Mouse (Mus musculus): ENCODE data around the gene Clnk. TPM values are rescaled to one million over a fixed set of nuclear protein-coding genes. Genes with fewer than 3 reads are reported as not detected.
A peak's percentile ranks its signal among the peaks of the same experiment; 100 is the strongest.

Gene Clnk
- total RNA-seq, 2 experiments from 2014 or later: 0.61 to 0.64 TPM

DNA sequence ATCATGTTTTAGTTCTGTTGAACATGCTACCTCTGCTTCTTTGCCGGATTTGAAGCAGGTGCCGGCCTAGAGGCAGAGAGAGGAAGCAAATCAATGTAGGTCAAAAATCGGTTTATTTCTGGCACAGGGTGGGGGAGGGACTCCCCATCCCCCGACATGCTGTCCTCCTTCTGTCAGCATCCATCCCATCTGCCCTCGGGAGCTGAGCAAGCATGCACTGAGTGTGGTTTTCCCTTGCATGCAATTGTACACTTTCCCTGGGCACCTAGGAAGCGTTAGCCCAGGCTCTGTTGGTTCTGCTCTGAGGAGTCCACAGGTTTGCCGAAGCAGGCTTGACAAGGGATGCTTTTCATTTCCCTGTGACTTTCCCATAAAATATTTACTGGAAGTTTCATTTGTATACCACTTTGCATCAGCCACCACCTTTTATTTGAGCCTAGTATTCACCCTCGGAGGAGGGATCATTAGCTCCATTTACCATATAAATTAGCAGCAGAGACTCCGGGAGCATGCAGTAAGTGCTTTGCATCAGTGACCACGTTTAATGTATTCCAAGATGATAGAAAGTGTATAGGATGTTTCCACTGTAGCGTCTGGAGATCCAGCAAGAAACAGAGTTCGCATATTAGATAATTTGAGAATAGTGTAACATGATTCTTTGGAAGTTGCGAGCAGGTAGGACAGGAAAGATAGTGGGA lies 14.2 kb downstream of the Clnk start:
- no peak for DNase-seq (ENCODE audit: extremely low spot score in 1 of 2, low spot score in 2 of 2)
- intact Hi-C loops (cut with DNase I): no loop called here

- intact Hi-C loops (cut with DNase I): no loop called here
- DNase-seq (ENCODE audit: extremely low spot score in 1 of 2, low spot score in 2 of 2): no peak
These were observed 18.4 kb downstream of the Clnk start for GRCm38 (mm10) chr5:38858015-38858721.

DNA sequence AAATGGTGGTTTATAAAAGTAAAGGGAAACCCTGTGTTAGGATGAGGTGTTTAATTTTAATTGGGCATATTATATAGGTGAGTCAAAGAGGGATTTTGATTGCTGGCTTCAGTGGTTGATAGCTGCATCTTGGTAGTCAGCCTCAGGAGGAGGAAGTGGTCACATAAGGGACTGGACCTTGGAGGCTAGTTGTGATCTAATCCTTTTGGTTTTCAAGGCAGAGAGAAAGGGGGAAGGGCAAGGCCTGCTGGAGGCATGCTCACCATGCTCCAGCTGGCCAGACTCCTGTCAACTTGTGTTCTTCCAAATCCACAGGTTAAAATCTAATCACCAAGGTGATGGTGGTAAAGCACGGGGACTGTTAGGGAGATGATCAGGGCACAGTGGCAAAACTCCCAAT lies 19.0 kb downstream of the Clnk start:
- intact Hi-C loops (cut with DNase I): no loop called here
- no peak for DNase-seq (ENCODE audit: extremely low spot score in 1 of 2, low spot score in 2 of 2)

GRCm38 (mm10) chr5:38850171-38850570 lies 26.4 kb downstream of the Clnk start:
- intact Hi-C loops (cut with DNase I): no loop called here
- no peak for DNase-seq (ENCODE audit: extremely low spot score in 1 of 2, low spot score in 2 of 2)

GRCm38 (mm10) chr5:38845529-38845928 lies 31.1 kb downstream of the Clnk start:
- no peak for DNase-seq (ENCODE audit: extremely low spot score in 1 of 2, low spot score in 2 of 2)
- intact Hi-C loops (cut with DNase I): no loop called here

DNA sequence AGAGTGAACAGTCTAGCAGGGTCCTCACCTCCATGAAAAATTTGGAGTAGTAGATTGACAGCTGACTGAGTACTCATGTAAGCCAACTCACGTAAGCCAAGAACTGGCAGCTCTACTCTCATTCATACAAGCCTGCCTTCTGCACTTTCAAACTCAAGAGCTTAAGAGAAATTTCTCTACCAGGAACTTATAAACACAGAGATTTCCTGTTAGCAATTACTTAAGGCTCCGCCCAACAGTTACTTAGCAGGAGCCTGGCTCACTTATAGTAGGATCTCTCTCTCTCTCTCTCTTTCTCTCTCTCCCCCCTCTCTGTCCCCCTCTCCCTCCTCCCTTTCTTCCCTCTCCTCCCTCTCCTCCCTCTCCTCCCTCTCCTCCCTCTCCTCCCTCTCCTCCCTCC lies 32.3 kb downstream of the Clnk start:
- no peak for DNase-seq (ENCODE audit: extremely low spot score in 1 of 2, low spot score in 2 of 2)
- intact Hi-C loops (cut with DNase I): no loop called here

DNA sequence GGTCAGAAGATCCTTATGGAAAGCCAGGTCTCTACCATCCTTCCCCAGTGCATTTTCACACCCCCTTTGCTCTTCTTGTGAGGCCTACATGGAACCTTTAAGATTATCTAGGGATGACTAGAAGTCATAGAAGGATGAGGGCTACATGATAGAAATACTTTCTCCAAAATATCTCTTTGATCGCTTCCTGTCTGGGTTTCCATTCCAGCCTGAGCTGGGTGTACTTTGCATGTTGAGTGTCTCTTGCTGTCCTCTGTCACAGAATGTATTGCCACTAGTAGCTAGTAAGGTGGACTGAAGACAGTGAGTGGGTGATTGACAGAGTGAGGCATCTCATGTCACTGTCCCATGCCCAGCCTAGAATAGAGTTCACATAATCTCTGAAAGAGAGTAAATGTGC lies 36.6 kb downstream of the Clnk start:
- no peak for DNase-seq (ENCODE audit: extremely low spot score in 1 of 2, low spot score in 2 of 2)
- intact Hi-C loops (cut with DNase I): no loop called here

GRCm38 (mm10) chr5:38827310-38827709 lies 49.3 kb downstream of the Clnk start:
- intact Hi-C loops (cut with DNase I): no loop called here
- no peak for DNase-seq (ENCODE audit: extremely low spot score in 1 of 2, low spot score in 2 of 2)

DNA sequence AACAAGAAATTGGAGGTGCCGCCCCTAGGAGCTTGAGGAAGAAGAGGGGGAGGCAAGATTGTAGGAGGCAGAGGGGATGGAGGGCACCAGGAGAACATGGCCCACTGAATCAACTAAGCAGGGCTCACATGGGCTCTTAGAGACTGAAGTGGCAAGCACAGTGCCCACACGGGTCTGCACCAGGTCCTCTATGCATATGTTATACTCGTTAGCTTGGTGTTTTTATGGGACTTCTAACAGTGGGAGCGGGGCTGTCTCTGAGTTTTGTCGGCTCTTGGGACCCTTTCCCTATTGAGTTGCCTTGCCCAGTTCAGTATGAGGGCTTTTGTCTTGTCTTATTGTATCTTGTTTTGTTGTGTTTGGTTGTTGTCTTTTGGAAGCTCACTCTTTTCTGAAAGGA lies 50.0 kb downstream of the Clnk start:
- intact Hi-C loops (cut with DNase I): no loop called here
- no peak for DNase-seq (ENCODE audit: extremely low spot score in 1 of 2, low spot score in 2 of 2)

DNA sequence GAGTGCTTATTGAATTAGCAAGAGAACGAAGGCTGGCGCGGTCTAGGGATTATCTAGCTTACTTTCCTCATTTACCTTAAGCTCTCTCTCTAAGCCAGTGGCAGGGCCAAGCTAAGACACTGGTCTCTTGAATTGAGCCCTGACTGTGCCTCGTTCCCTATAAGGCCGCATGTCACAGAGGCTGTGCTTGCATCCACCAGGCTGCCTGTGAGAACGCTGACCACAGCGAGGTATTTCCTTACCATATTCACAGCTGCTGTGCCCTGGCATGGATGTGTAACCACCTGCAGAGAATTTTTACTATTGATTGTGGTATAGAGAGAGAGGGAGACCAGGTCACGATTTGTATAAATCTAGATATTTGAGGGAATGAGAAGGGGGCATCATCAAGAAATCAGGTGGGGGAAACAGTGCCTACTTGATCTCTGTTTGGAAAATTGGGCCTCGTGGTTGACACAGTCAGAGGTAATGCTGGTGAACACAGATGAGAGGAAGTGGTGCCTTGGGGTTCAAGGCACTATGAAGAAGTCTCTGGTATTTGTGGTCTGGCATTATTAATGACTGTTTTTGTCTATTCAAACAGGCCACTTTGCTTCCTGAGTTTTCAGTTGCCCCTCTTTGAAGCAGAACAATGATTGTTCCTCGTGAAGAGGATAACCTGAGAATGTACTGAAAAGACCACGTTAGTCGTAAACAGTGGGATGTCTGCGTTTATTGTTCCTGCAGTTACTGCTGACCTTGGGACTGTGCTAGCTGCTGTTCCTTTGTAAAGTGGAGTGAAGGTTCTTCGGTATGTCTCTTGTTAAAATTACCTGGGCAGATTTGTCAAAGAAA lies 52.3 kb downstream of the Clnk start:
- intact Hi-C loops (cut with DNase I): no loop called here
- DNase-seq (ENCODE audit: extremely low spot score in 1 of 2, low spot score in 2 of 2): no peak

GRCm38 (mm10) chr5:38813391-38814109 lies 63.1 kb downstream of the Clnk start:
- intact Hi-C loops (cut with DNase I): no loop called here
- DNase-seq (ENCODE audit: extremely low spot score in 1 of 2, low spot score in 2 of 2): no peak

DNA sequence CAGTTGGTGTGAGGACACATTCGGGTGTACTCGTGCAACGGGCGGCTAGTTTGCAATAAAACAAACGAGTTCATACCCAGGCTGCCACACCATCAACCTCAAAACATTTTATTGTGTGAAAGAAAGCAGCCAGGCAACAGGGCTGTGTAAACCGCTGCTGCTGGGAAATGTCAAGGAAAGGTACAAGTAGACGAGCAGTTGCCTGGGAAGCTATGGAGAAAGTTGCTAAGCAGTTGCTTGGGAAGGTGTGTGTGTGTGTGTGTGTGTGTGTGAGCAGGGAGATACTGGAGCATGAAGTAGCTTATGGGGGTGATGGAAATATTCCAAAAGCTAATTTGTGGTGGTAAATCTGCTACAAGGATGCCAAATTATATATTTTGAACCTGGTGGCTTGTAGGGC lies 63.7 kb downstream of the Clnk start:
- intact Hi-C loops (cut with DNase I): no loop called here
- no peak for DNase-seq (ENCODE audit: extremely low spot score in 1 of 2, low spot score in 2 of 2)

DNA sequence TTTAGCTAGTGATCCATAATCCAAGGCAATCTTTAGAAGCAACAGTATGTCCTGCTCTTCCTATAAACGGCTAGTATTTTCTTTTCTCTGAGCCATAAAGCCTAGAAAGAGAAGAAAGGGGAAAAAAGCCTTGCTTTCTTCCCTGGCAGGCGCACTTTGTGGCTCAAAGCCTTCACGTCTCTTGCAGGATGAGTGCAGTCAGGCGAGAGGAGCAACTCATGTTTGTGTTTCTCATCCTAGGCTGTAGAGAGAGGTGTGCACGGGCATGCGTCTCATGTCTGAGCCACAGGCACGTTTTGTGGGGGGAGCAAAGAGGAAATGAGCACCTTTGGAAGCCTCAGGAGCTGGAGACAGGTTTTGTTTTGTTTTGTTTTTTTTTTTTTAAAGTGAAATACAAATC lies 64.2 kb downstream of the Clnk start:
- no peak for DNase-seq (ENCODE audit: extremely low spot score in 1 of 2, low spot score in 2 of 2)

GRCm38 (mm10) chr5:38798910-38799309 lies 77.7 kb downstream of the Clnk start:
- intact Hi-C loops (cut with DNase I): no loop called here
- DNase-seq (ENCODE audit: extremely low spot score in 1 of 2, low spot score in 2 of 2): no peak

More for the DNA sequence above, 64.2 kb downstream of the Clnk start:
- intact Hi-C loops (cut with DNase I): no loop called here

DNA sequence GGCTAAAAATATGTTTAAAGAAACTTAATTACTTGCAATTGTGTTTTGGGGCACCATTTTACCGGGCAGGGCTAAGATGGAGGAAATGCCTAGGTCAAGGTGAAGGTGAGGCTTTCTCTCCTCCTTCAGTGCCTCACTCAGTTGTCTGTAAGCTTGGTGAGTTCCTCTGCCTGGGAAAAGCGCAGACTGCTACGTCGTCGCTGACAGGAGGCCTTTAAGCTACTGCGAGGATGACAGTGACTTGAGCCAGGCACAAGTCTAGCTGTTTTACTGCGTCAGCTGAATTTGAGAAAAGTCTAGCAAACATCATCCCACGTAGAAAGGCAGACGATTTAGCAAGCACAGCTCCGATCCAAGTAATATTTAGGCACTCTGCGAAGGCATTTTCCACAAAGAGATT lies 81.5 kb downstream of the Clnk start:
- DNase-seq (ENCODE audit: extremely low spot score in 1 of 2, low spot score in 2 of 2): no peak

DNA sequence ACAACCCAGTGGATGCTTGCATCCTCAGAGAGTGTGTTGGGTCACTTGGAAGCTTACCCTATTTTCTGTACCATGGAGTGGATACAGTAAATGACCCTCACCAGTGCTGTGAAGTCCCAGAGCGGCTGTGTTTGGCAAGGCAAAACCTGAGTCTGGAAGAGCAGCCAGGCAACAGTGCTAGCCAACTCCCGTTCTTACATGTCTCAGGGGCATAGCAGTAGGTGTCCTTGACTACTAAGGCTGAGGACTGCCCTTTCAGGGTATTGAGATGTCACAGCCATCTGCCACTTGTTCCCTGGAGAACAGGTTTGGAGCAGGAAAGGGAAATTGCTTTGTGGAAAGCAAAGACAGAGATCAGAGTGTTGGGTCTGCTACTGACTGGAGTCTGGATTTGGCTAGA lies 85.5 kb downstream of the Clnk start:
- intact Hi-C loops (cut with DNase I): no loop called here
- DNase-seq (ENCODE audit: extremely low spot score in 1 of 2, low spot score in 2 of 2): no peak

More for the DNA sequence above, 81.5 kb downstream of the Clnk start:
- intact Hi-C loops (cut with DNase I): no loop called here

GRCm38 (mm10) chr5:38788820-38789219 lies 87.8 kb downstream of the Clnk start:
- intact Hi-C loops (cut with DNase I): loop anchor here (10.0 kb wide), 1 partner anchor 1176 kb away; no protein-coding TSS in a partner anchor
- DNase-seq (ENCODE audit: extremely low spot score in 1 of 2, low spot score in 2 of 2): no peak

GRCm38 (mm10) chr5:38787851-38788520 lies 88.6 kb downstream of the Clnk start:
- intact Hi-C loops (cut with DNase I): loop anchor here (10.0 kb wide), 1 partner anchor 1177 kb away; no protein-coding TSS in a partner anchor
- peak; percentile 14 to 30 for DNase-seq (ENCODE audit: extremely low spot score in 1 of 2, low spot score in 2 of 2)

Measured in left cerebral cortex, postnatal 10 days (tissue).